Mouse (Mus musculus) myocyte (in vitro differentiated cells): ENCODE measurements around the gene Prkcq. TPM values are rescaled to one million over a fixed set of nuclear protein-coding genes. Genes with fewer than 3 reads are reported as not detected.
"Not testable (repeated sequence)": the region's sequence is repeated elsewhere in the genome, so short reads cannot be mapped to it uniquely, and the experiment has no call there.

Experiments
- H3K27me3 ChIP-seq: one replicate; pipeline ENCODE4 v1.6.1; 2011; ENCODE audit not compliant: control insufficient read depth, insufficient read depth, insufficient read length
- H3K36me3 ChIP-seq: one replicate; pipeline ENCODE4 v1.6.1; 2011; ENCODE audit not compliant: control insufficient read depth, insufficient read depth
- H3K4me2 ChIP-seq: one replicate; pipeline ENCODE4 v1.6.1; 2011; ENCODE audit warnings: low read depth, control low read depth
- H3K4me3 ChIP-seq: one replicate; pipeline ENCODE4 v1.5.1; 2011; ENCODE audit warnings: mild to moderate bottlenecking, control low read depth, moderate library complexity
- H3K79me2 ChIP-seq: one replicate; pipeline ENCODE4 v1.6.1; 2011; ENCODE audit not compliant: control insufficient read depth, insufficient read depth
- H3ac ChIP-seq: one replicate; pipeline ENCODE4 v1.6.1; 2011; ENCODE audit not compliant: control insufficient read depth, insufficient read length
- CEBPB ChIP-seq: IDR thresholded peaks from 2 replicates; pipeline ENCODE4 v1.6.1; 2011; ENCODE audit warnings: mild to moderate bottlenecking, moderate library complexity; ENCODE audit not compliant: poor library complexity, insufficient read depth, severe bottlenecking
- E2F4 ChIP-seq: IDR thresholded peaks from one replicate; pipeline ENCODE4 v1.6.1; 2011; ENCODE audit warnings: mild to moderate bottlenecking, control low read depth, moderate library complexity; ENCODE audit not compliant: insufficient read depth
- MAX ChIP-seq: IDR thresholded peaks from one replicate; pipeline ENCODE4 v1.6.1; 2011; ENCODE audit warnings: low read depth, mild to moderate bottlenecking, control low read depth
- MYOD1 ChIP-seq, 3 experiments: IDR thresholded peaks; one replicate each; pipeline ENCODE4 v1.6.1; 2011; ENCODE audit warnings: control low read depth in 2 of 3, low read depth in 2 of 3, mild to moderate bottlenecking in 2 of 3, moderate library complexity in 1 of 3; ENCODE audit not compliant: insufficient read length in 2 of 3, control insufficient read depth in 1 of 3
- MYOG ChIP-seq, 3 experiments: IDR thresholded peaks; one replicate each; pipeline ENCODE4 v1.6.1; 2011; ENCODE audit warnings: control low read depth in 2 of 3, low read depth in 2 of 3, mild to moderate bottlenecking in 2 of 3; ENCODE audit not compliant: insufficient read length in 2 of 3, control insufficient read depth in 1 of 3, insufficient read depth in 1 of 3
- POLR2A ChIP-seq: IDR thresholded peaks from one replicate; pipeline ENCODE4 v1.6.1; 2011; ENCODE audit warnings: low read depth, mild to moderate bottlenecking, control low read depth, moderate library complexity; ENCODE audit not compliant: insufficient read length
- POLR2AphosphoS2 ChIP-seq: IDR thresholded peaks from one replicate; pipeline ENCODE4 v1.6.1; 2011; ENCODE audit warnings: low read depth, control low read depth; ENCODE audit not compliant: insufficient read length
- REST ChIP-seq: IDR thresholded peaks from one replicate; pipeline ENCODE4 v1.6.1; 2011; ENCODE audit warnings: mild to moderate bottlenecking, control low read depth, moderate library complexity; ENCODE audit not compliant: insufficient read depth, insufficient read length
- SRF ChIP-seq: IDR thresholded peaks from one replicate; pipeline ENCODE4 v1.6.1; 2011; ENCODE audit warnings: low read depth; ENCODE audit not compliant: control insufficient read depth, insufficient read length
- TCF12 ChIP-seq: IDR thresholded peaks from one replicate; pipeline ENCODE4 v1.6.1; 2011; ENCODE audit warnings: mild to moderate bottlenecking, control low read depth; ENCODE audit not compliant: poor library complexity, insufficient read depth, severe bottlenecking
- TCF3 ChIP-seq: IDR thresholded peaks from one replicate; pipeline ENCODE4 v1.6.1; 2011; ENCODE audit warnings: low read depth, control low read depth; ENCODE audit not compliant: insufficient read length
- USF1 ChIP-seq: IDR thresholded peaks from one replicate; pipeline ENCODE4 v1.6.1; 2011; ENCODE audit warnings: low read depth, mild to moderate bottlenecking, control low read depth, moderate library complexity
- polyA plus RNA-seq: library from polyadenylated mRNA; unstranded; fragments of >200 nt; fragmentation: generic; extraction: Trizol; gene quantifications from one replicate; pipeline ENCODE4 v1.2.1, GENCODE M21; 2012; ENCODE audit warnings: missing spikeins

Gene Prkcq
- polyA plus RNA-seq, 1 experiment = 0.02 TPM

- no peak overlapping the region for H3K4me3 ChIP-seq
- H3K27me3 ChIP-seq = no peaks in the 10 kb centered on the region
- H3K79me2 ChIP-seq = no peaks in the 10 kb centered on the region
- H3K4me2 ChIP-seq = peak overlapping the region; percentile 56
- H3K36me3 ChIP-seq = no peaks in the 10 kb centered on the region
- H3ac ChIP-seq = no peak overlapping the region
- TF ChIP-seq MYOD1 (IDR thresholded peaks at IDR 0.05; ENCODE audit: control insufficient read depth in 1 of 3, insufficient read length in 2 of 3, low read depth in 2 of 3) = peak in 2 of 3 experiments; percentile 27 to 40
- TF ChIP-seq POLR2A = no peak
- TF ChIP-seq MAX = no peak
- TF ChIP-seq TCF3 = no peak
- TF ChIP-seq TCF12 = no peak
- no peak for TF ChIP-seq E2F4
Observed at GRCm38 (mm10) chr2:11338931-11339839, 167.3 kb downstream of the Prkcq start.

GRCm38 (mm10) chr2:11344691-11345090, 172.8 kb downstream of the Prkcq start:
- H3K36me3 ChIP-seq = no peaks in the 10 kb centered on the region
- H3K79me2 ChIP-seq = no peaks in the 10 kb centered on the region
- no peak for TF ChIP-seq E2F4
- no peak for TF ChIP-seq SRF
- TF ChIP-seq CEBPB = no peak
- TF ChIP-seq POLR2A = no peak
- no peak for TF ChIP-seq MYOD1 (IDR thresholded peaks at IDR 0.05; ENCODE audit: control insufficient read depth in 1 of 3, insufficient read length in 2 of 3, low read depth in 2 of 3)
- no peak overlapping the region for H3K4me2 ChIP-seq
- H3K4me3 ChIP-seq = no peak overlapping the region
- H3K27me3 ChIP-seq = no peaks in the 10 kb centered on the region
- no peak overlapping the region for H3ac ChIP-seq

- H3K27me3 ChIP-seq, H3K4me3 ChIP-seq, H3K4me2 ChIP-seq, H3K36me3 ChIP-seq, H3K79me2 ChIP-seq, H3ac ChIP-seq: not testable (repeated sequence)
Observed at GRCm38 (mm10) chr2:11346419-11346818, 174.5 kb downstream of the Prkcq start.

GRCm38 (mm10) chr2:11347791-11348190, 175.9 kb downstream of the Prkcq start:
- TF ChIP-seq TCF12 (no peak), E2F4 (no peak), USF1 (no peak), SRF (no peak), MYOG (IDR thresholded peaks at IDR 0.05; ENCODE audit: control insufficient read depth in 1 of 3, insufficient read depth in 1 of 3, insufficient read length in 2 of 3, low read depth in 2 of 3) (no peak), CEBPB (no peak), MYOD1 (IDR thresholded peaks at IDR 0.05; ENCODE audit: control insufficient read depth in 1 of 3, insufficient read length in 2 of 3, low read depth in 2 of 3) (no peak), POLR2AphosphoS2 (no peak), MAX (no peak), TCF3 (no peak), REST (no peak), POLR2A (no peak)
- Histone ChIP-seq H3K79me2 (no peaks in the 10 kb centered on the region), H3K4me2 (no peak overlapping the region), H3K4me3 (no peak overlapping the region), H3K36me3 (no peaks in the 10 kb centered on the region), H3ac (no peak overlapping the region), H3K27me3 (no peaks in the 10 kb centered on the region)
